Mouse (Mus musculus) CH12.LX (cell line): ENCODE data around the gene Nfix. TPM values are rescaled to one million over a fixed set of nuclear protein-coding genes. Genes with fewer than 3 reads are reported as not detected.

Experiments used
- DNase-seq: peaks from one replicate; pipeline ENCODE4 v3.0.0-alpha.2; 2013; ENCODE audit errors: extremely low read depth
- H3K27ac ChIP-seq: 2 replicates; pipeline ENCODE4 v1.5.1; 2012; ENCODE audit warnings: low read depth, mild to moderate bottlenecking, control low read depth, moderate library complexity; ENCODE audit not compliant: insufficient read depth
- H3K27me3 ChIP-seq: replicated peaks from 2 replicates; pipeline ENCODE3; 2012; ENCODE audit warnings: inconsistent platforms
- H3K36me3 ChIP-seq, 2 experiments: replicated peaks in 1 of 2; 2 replicates each; pipeline versions ENCODE3 to v1.6.1; 2012; ENCODE audit warnings: inconsistent platforms in 1 of 2, low read length in 1 of 2, mild to moderate bottlenecking in 1 of 2, mixed read lengths in 1 of 2, moderate library complexity in 1 of 2; ENCODE audit not compliant: control insufficient read depth in 1 of 2, insufficient read depth in 1 of 2
- H3K4me1 ChIP-seq, 2 experiments: 2 replicates each; pipeline ENCODE4 v1.6.1; 2012; ENCODE audit warnings: inconsistent platforms in 1 of 2, moderate library complexity in 1 of 2; ENCODE audit not compliant: insufficient read depth in 2 of 2, control insufficient read depth in 1 of 2
- H3K4me2 ChIP-seq: 2 replicates; pipeline ENCODE4 v1.6.1; 2012; ENCODE audit warnings: low read depth, mild to moderate bottlenecking, control low read depth; ENCODE audit not compliant: poor library complexity, insufficient read depth, severe bottlenecking
- H3K4me3 ChIP-seq, 3 experiments: fragments of 150-350 bp in 1 of 3; sonication (generic) in 1 of 3; replicated peaks in 1 of 3; 2 replicates each; pipeline versions ENCODE3 to v1.5.1; 2011 to 2012; ENCODE audit warnings: low read depth in 2 of 3, low read length in 2 of 3, mild to moderate bottlenecking in 2 of 3, moderate library complexity in 2 of 3, control low read depth in 1 of 3, improper control_type of control experiment in 1 of 3, inconsistent platforms in 1 of 3, mixed read lengths in 1 of 3; ENCODE audit not compliant: poor library complexity in 1 of 3
- H3K79me2 ChIP-seq: replicated peaks from 2 replicates; pipeline ENCODE4 v1.6.1; 2012; ENCODE audit warnings: mild to moderate bottlenecking, moderate library complexity; ENCODE audit not compliant: control insufficient read depth, poor library complexity, insufficient read depth, severe bottlenecking; ENCODE audit errors: extremely low read depth
- H3K9ac ChIP-seq: 2 replicates; pipeline ENCODE4 v1.6.1; 2012; ENCODE audit warnings: low read depth, mild to moderate bottlenecking, control low read depth, moderate library complexity; ENCODE audit not compliant: insufficient read depth
- H3K9me3 ChIP-seq: replicated peaks from 2 replicates; pipeline ENCODE3; 2012; ENCODE audit warnings: low read length, inconsistent platforms, mixed read lengths
- CHD2 ChIP-seq: IDR thresholded peaks from 2 replicates; pipeline ENCODE4 v1.6.1; 2011; ENCODE audit warnings: low read length, improper control_type of control experiment
- EP300 ChIP-seq: IDR thresholded peaks from 2 replicates; pipeline ENCODE4 v1.6.1; 2011; ENCODE audit warnings: low read length, improper control_type of control experiment
- HCFC1 ChIP-seq: IDR thresholded peaks from 2 replicates; pipeline ENCODE4 v1.6.1; 2012; ENCODE audit warnings: low read depth, mild to moderate bottlenecking, inconsistent platforms, low read length, improper control_type of control experiment
- JUND ChIP-seq: conservative IDR thresholded peaks from 2 replicates; pipeline ENCODE4 v1.6.1; 2011; ENCODE audit warnings: low read depth, low read length, improper control_type of control experiment
- MAFK ChIP-seq: IDR thresholded peaks from 2 replicates; pipeline ENCODE4 v1.6.1; 2011; ENCODE audit warnings: low read length, improper control_type of control experiment; ENCODE audit not compliant: insufficient replicate concordance
- MAX ChIP-seq: IDR thresholded peaks from 2 replicates; pipeline ENCODE4 v1.6.1; 2011; ENCODE audit warnings: low read length, improper control_type of control experiment
- MYC ChIP-seq: IDR thresholded peaks from 2 replicates; pipeline ENCODE4 v1.6.1; 2011; ENCODE audit warnings: low read depth, mild to moderate bottlenecking, improper control_type of control experiment, low read length
- NRF1 ChIP-seq: IDR thresholded peaks from 2 replicates; pipeline ENCODE4 v1.6.1; 2014; ENCODE audit warnings: low read depth, mild to moderate bottlenecking, inconsistent platforms, low read length, improper control_type of control experiment, moderate library complexity
- PAX5 ChIP-seq: IDR thresholded peaks from 2 replicates; pipeline ENCODE4 v1.6.1; 2012; ENCODE audit warnings: low read length, inconsistent platforms, mixed read lengths
- POLR2AphosphoS2 ChIP-seq: IDR thresholded peaks from 2 replicates; pipeline ENCODE4 v1.6.1; 2011; ENCODE audit warnings: low read depth, low read length, improper control_type of control experiment
- RAD21 ChIP-seq: IDR thresholded peaks from 2 replicates; pipeline ENCODE4 v1.6.1; 2011; ENCODE audit warnings: low read depth, mild to moderate bottlenecking, low read length, improper control_type of control experiment, moderate library complexity
- SIN3A ChIP-seq: IDR thresholded peaks from 2 replicates; pipeline ENCODE4 v1.6.1; 2012; ENCODE audit warnings: low read length, improper control_type of control experiment, inconsistent platforms
- TBP ChIP-seq: conservative IDR thresholded peaks from 2 replicates; pipeline ENCODE4 v1.6.1; 2011; ENCODE audit warnings: low read depth, low read length, improper control_type of control experiment
- TCF12 ChIP-seq: IDR thresholded peaks from 2 replicates; pipeline ENCODE4 v1.6.1; 2014; ENCODE audit warnings: low read depth, mild to moderate bottlenecking, inconsistent platforms, low read length, improper control_type of control experiment
- UBTF ChIP-seq: IDR thresholded peaks from 2 replicates; pipeline ENCODE4 v1.6.1; 2012; ENCODE audit warnings: low read depth, mild to moderate bottlenecking, inconsistent platforms, low read length, improper control_type of control experiment, moderate library complexity
- USF1 ChIP-seq: IDR thresholded peaks from 2 replicates; pipeline ENCODE4 v1.6.1; 2014; ENCODE audit warnings: low read depth, mild to moderate bottlenecking, inconsistent platforms, low read length, improper control_type of control experiment
- USF2 ChIP-seq: conservative IDR thresholded peaks from 2 replicates; pipeline ENCODE4 v1.6.1; 2011; ENCODE audit warnings: low read depth, low read length, improper control_type of control experiment
- ZC3H11A ChIP-seq: IDR thresholded peaks from 2 replicates; pipeline ENCODE4 v1.6.1; 2012; ENCODE audit warnings: low read depth, mild to moderate bottlenecking, inconsistent platforms, low read length, improper control_type of control experiment
- dilution Hi-C: fragments of 300-500 bp; cut with MboI; formaldehyde crosslinking; loops from 2 replicates; pipeline ENCODE4 v1.14.3; 2020; ENCODE audit warnings: low sequenced_read_pairs; ENCODE audit not compliant: extremely low pct_unique_long_range_greater_than_20kb, extremely low pct_ligation_motif_present
- in situ Hi-C: fragments of 300-500 bp; cut with MboI; formaldehyde crosslinking; loops from 3 replicates; pipeline ENCODE4 v1.14.3; 2019; ENCODE audit warnings: low sequenced_read_pairs, low pct_ligation_motif_present, low pct_unique_long_range_greater_than_20kb, mixed read lengths
- polyA plus RNA-seq: library from polyadenylated mRNA; unstranded; fragments of >175 nt; gene quantifications from 2 replicates; pipeline ENCODE4 v1.2.1, GENCODE M21; 2012; ENCODE audit warnings: low read depth; ENCODE audit not compliant: insufficient read length
- total RNA-seq, 2 experiments: library from RNA; depleted of rRNA; stranded (reverse); fragments of 300-350 nt in 1 of 2; fragments of >200 nt in 1 of 2; gene quantifications; 2 replicates each; pipeline ENCODE4 v1.2.3; 2012 to 2014

Gene Nfix
- total and polyA plus RNA-seq, 3 experiments: 0.09 to 10.5 (median 1.1) TPM

DNA sequence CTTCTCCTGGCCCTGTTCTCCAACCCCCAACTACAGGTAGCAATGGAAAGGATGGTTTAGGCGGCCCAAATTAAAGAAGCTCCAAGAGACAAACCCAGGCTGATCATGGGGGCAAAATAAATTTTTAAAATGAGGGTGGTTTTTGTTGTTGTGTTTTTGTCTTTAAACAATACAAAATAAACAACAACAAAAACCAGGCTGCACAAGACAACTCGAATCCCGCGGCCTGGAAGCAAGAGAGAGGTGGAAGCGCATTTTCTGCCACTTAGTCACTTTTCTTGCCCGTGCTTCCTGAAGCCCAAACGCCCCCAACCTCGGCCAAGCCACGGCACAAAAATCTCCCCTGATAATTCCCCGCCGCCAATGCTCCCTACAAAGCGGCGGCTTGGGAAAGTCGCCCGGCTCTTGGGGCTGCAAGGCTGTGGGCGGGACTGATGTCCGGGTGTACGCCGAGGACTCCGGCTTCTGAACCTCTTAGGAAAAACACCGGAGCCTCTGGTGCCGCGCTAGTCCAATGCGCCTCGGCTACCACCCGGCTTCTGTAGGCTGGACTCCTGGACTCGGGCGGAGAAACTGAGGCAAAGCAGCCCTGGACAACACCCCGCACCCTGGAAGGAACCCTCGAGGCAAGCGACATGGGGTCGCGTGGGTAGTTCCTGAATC lies 16.1 kb downstream of the Nfix start:
- no peaks in the 10 kb centered on the region for H3K9me3 ChIP-seq
- H3K4me2 ChIP-seq: no peak overlapping the region
- H3K4me1 ChIP-seq: no peaks in the 10 kb centered on the region
- in situ Hi-C loops (no loop called here), dilution Hi-C loops (no loop called here)
- H3K9ac ChIP-seq: no peak overlapping the region
- no peaks in the 10 kb centered on the region for H3K36me3 ChIP-seq
- H3K27me3 ChIP-seq: peaks cover 93% of the 10 kb centered on the region
- H3K4me3 ChIP-seq: no peak overlapping the region
- H3K79me2 ChIP-seq: no peaks in the 10 kb centered on the region
- TF ChIP-seq USF1 (no peak), HCFC1 (no peak), MAFK (no peak), PAX5 (no peak), POLR2AphosphoS2 (no peak), RAD21 (no peak), USF2 (no peak), NRF1 (no peak), ZC3H11A (no peak)
- no peak overlapping the region for H3K27ac ChIP-seq
- DNase-seq: no peak

- no peak for DNase-seq
- Histone ChIP-seq H3K4me2 (no peak overlapping the region), H3K27me3 (peaks cover 93% of the 10 kb centered on the region), H3K36me3 (no peaks in the 10 kb centered on the region), H3K4me1 (no peaks in the 10 kb centered on the region), H3K9me3 (no peaks in the 10 kb centered on the region), H3K79me2 (no peaks in the 10 kb centered on the region), H3K9ac (no peak overlapping the region), H3K4me3 (no peak overlapping the region), H3K27ac (no peak overlapping the region)
- TF ChIP-seq ZC3H11A (no peak), MYC (no peak), HCFC1 (no peak), MAX (no peak), TBP (no peak)
- dilution Hi-C loops: no loop called here
- in situ Hi-C loops: no loop called here
Measured at GRCm38 (mm10) chr8:84783198-84783918, 16.8 kb downstream of the Nfix start.

- Histone ChIP-seq H3K79me2 (no peaks in the 10 kb centered on the region), H3K4me2 (no peak overlapping the region), H3K4me3 (no peak overlapping the region), H3K4me1 (no peaks in the 10 kb centered on the region), H3K27me3 (peaks cover 93% of the 10 kb centered on the region), H3K9ac (no peak overlapping the region), H3K27ac (no peak overlapping the region), H3K9me3 (no peaks in the 10 kb centered on the region), H3K36me3 (no peaks in the 10 kb centered on the region)
- dilution Hi-C loops: no loop called here
- TF ChIP-seq TCF12 (no peak), EP300 (no peak), UBTF (no peak), CHD2 (no peak), TBP (no peak), JUND (no peak), SIN3A (no peak)
- no peak for DNase-seq
- in situ Hi-C loops: no loop called here
Measured at GRCm38 (mm10) chr8:84782680-84783079, 17.5 kb downstream of the Nfix start.
